Mouse (Mus musculus) layer of hippocampus, postnatal 25 days (tissue): ENCODE measurements around the gene Flt3. TPM values are rescaled to one million over a fixed set of nuclear protein-coding genes. Genes with fewer than 3 reads are reported as not detected.
A peak's percentile ranks its signal among the peaks of the same experiment; 100 is the strongest.

ENCODE experiments used
- DNase-seq, 2 experiments: peaks; one replicate each; pipeline ENCODE4 v3.0.0; 2022; ENCODE audit warnings: mixed read lengths in 2 of 2, low spot score in 1 of 2; ENCODE audit errors: extremely low spot score in 1 of 2
- total RNA-seq, 2 experiments: library from RNA; stranded (reverse); gene quantifications; 2 replicates each; pipeline ENCODE4 v1.2.3; 2021

Gene Flt3
- total RNA-seq, 2 experiments from 2014 or later, result 6.7 to 8.0 TPM

DNA sequence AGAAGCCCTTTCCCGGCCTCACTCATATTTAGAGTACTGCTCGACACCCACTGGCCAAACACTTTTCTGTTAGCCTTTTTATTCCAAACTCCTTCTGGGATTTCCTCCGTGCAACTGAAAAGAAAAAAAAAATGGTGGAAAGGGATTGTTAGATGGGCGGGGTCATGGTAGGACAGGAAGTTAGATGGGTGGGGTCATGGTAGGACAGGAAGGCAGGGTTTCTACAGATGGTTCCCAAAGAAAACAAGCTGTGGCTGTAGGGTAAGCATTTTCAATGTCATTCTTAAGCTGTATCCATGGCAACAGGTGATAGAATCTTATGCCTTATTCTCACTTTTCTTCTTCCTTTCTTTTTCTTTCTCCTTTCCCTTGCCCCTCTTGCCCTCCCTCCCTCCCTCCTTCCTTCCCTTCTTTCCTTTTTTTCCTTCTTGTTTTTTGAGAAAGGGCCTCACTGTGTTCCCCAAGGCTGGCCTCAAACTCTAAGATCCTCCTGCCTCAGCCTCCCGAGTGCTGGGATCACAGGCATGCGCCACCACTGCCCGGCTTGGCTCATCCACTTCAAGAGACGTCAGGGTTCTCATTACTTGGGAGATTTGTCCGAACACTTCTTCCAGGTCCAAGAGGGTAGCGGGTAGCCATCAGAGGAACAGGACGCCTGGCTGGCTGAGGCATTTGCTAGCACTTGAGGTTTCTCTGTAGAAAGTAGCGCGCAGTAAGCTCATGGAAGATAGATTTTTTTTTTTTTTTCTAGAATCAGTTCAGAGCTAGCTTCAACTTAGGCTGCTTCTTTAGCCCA lies 43.8 kb downstream of the Flt3 start:
- no peak for DNase-seq

DNA sequence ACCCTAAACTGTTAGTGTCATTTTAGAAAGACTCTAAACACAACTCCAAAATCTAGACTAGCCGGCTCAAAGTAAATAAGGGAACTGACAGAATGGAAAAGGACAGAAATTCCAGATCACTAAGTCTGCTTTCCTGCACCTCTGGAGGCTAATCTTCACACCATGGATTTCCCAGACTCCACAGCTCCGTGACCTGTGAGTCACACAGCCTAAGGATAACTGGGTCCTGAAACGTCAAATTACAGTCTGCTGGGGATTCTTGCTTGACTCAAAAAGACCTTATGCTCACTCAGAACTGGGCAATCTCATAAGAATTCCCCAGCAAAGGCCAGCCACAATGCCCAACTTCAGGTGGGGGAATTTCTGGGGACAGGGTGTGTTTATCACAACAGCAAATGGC lies 44.5 kb downstream of the Flt3 start:
- DNase-seq, result no peak

DNA sequence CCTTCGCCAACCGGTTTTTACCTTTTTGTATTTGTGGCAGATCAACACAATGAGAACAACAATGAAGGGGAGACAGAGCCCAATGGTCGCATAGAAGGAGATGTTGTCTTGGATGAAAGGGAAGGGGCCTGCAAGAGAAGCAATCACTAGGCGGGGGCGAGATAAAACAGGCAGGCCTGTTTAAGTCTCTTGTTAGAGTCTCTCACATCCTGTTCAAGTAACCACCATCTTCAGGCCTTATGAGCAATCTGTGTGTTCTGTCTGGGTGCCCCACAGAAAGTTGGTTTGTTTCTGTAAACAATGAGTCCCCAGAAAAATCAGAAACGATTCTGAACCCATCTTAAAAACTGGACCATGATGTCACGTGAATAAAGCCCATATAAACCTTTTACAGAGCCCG lies 45.3 kb downstream of the Flt3 start:
- DNase-seq, result no peak

DNA sequence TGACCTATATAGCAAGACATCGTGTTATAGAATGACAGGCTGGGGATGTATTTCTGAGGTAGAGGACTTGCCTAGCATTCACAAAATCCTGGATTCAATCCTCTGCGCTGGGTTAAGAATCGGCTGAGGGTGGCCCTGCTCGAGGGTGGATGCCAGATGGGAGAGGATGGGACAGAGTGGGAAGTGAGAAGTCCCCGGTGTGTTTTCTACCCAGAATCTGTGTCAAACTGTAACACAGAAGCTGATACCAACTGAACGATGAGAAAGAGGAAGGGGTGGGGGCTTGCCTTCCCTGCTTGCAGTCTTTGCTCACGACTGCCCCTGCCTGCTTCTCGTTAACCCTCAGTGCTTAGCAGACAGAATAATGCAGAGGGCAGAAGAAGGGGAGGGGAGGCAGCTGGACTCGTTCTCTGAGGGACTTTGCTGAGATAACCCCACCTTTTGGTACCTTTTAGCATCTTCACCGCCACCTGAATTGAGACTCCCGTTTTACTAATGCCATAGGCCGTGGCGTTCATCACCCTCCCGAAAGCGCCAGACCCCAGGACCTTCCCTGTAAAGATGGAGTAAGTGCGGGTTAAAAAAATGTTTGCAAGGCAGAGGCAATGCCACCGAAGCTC lies 46.0 kb downstream of the Flt3 start:
- peak; percentile 24 to 42 for DNase-seq

DNA sequence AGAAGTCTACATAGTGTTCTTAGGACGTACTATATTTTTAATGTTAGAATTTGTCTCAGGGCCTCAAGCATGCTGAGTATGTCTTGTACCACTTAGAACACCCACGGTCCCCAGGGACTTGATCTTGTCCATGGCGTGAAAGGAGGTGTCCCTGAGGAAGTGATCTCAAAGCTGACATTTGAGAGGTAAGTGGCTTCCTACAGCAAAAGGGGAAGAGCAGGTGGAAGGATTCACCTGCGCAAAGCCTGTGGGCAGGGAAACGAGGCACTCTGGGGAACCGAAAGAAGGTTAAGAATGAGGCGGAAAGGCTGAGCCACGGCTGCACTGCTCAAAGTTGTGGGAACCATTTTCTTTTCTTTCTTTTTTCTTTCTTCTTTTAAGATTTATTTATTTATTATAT lies 48.4 kb downstream of the Flt3 start:
- no peak for DNase-seq

DNA sequence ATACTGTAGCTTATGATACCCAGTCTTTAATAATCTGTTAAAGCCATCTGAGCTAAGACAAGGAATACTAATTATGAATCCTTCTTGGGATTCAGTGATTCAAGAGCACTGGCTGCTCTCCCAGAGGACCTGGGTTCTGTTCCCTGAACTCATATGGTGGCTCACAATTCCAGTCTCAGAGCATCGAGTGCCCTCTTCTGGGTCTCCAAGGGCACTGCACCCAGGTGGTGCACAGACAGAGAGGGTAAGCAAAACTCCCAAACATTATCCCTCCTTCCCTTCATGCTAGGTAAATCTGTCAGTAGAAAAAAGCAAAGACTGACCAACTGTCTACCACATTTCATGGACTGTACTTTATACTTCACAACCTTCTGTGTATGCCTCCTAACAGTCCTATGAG lies 54.3 kb downstream of the Flt3 start:
- DNase-seq, result no peak

DNA sequence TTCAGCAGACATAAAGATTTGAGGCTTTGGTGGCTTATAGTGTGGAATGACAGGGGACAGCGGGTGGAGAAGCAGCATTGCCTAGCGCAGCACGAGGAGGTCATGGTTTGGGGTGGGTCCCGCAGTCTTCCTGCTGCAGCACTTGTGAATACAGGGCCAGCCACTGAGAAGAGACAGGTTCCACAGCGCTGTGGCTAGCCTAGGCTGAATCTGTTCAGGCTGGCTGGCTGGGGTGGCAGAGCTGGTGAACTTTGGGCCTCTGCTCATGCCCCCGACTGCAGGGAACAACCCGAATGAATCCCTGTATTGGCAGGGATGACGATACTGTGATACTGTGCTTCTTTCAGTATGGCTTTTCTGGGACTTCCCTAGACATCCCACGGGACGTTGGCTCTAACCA lies 56.4 kb downstream of the Flt3 start:
- DNase-seq, result no peak

DNA sequence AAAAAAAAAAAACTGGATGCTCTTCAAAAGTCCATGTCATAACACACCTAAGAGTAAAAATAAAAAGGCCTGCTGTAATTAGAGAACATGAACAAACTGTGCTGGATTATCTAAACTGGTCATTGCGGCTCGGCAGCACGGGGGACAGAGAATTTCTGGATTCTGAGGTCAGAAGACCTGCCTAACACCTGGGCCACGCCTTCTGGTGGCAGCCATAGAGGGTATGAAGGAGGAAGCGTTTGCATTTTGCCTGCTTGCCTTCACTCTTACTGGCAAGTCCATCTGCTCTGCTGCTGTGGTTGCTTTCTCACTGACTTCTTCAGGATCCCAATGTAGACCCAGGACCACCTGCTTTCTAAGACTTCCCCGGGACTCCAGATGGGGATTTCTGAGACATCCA lies 57.4 kb downstream of the Flt3 start:
- DNase-seq, result no peak

DNA sequence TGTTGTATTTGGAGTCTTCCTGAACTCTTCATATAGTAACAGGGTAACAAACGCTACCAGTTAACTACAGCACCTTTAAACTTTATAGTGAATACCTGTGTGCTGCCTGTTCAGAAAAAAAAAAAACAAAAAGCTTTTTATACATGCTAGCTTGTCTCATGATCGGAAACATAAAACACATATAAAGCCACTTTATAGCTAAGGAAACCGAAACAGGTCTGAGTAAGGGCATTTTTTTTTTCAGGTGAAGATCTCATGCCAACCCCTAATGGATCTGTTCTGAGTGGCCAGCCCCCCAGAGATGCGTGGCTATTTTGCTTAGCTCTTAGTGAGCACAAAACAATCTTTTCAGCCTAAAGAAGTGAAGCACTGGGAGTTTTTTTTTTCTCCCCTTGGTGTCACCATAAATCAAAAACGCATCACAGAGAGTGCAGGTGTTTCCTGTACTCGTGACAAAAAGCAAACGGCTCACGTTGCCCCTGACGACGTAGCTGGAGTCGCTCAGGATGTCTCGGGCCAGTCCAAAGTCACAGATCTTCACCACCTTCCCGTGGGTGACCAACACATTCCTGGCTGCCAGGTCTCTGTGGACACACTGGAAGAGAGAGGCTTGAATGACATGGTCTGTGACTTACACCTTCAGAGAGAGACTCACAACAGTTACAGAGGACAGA lies 59.4 kb downstream of the Flt3 start:
- no peak for DNase-seq

DNA sequence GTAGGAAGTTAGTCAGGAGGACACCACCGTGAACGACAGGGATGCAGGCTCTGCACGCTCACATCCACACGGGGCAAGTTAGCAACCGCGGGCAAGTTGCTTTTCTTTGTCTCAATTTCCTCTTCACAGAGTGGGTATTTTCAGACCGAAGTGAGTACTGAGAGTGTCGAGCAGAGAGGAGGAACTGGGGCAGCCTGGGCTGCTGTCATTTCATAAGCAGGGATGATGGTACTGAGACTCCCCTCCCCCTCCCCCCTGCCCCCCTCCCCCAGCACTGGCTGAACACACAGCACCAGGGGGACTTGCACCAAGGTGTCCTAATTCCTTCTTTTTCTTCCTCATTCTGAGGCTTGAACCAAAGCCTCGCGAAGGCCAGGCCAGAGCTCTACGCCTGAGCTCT lies 60.7 kb downstream of the Flt3 start:
- DNase-seq, result no peak

DNA sequence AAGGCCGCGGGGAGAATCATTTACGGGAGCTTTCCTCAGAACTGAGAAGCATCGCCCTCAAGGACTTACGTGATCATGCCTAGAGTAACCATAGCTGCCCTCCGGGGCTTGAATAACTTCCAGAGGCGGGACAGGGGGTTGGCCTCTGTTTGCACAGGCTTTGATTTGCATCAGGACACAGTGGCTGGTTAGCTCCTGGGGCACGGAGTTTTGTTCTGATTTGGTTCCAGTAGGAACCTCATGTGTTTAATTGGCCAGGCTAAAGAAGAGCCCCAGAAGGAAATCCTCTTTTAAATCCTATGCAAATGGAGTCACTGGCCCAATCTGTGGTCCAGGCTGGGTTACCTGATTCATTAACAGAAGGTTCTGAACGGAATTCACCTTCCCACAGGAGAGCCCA lies 61.3 kb downstream of the Flt3 start:
- DNase-seq, result no peak

DNA sequence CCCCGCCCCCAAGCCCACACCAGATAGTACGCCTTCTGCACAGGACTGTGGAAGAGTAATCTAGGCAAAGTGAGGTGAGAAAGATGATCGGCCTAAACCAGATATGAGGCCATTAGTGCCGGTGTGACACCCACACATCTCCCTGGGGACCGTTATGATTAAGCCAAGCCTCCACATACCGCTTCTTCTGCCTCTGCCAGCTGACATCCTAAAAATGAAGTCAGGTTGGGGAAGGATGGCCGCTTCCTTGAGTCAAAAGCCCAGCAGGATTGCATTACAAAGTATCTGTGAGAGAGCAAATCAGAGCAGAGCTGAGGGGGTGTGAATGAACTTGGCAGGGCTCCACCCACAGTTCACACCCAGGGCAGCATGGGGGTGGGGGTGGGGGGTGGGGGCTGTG lies 67.6 kb downstream of the Flt3 start:
- no peak for DNase-seq

DNA sequence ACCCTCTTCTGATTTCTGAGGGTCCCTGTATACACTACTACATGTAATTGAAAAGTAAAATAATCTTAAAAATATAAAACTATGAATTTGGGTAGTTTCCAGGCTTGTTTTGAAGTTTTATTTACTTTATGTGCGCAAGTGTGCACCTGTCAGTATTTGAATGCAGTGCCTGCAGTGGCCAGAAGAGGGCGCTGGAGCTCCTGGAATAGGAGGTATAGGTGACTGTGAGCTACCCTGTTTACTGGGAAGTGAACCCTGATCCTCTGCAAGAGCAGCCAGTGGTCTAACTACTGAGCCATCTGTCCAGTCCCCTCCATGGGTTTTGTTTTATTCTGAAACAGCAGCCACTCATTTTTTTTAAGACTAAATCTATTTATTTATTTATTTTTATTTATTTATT lies 68.7 kb downstream of the Flt3 start:
- peak in 1 of 2 experiments; percentile 70 for DNase-seq

DNA sequence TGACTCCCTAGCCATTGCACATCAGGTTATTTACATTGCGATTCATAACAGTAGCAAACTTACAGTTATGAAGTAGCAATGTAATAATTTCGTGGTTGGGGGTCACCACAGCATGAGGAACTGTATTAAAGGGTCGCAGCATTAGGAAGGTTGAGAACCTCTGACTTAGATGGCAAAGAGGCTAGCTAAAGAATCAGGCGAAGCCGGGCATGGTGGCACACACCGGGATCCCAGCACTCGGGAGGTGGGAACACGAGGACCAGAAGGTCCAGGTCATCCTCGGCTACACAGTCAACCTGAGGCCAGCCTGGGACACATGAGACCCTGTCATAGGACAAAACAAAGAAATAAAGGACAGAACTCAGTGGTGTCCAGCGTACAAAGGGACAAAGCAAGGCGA lies 70.3 kb downstream of the Flt3 start:
- DNase-seq, result no peak

DNA sequence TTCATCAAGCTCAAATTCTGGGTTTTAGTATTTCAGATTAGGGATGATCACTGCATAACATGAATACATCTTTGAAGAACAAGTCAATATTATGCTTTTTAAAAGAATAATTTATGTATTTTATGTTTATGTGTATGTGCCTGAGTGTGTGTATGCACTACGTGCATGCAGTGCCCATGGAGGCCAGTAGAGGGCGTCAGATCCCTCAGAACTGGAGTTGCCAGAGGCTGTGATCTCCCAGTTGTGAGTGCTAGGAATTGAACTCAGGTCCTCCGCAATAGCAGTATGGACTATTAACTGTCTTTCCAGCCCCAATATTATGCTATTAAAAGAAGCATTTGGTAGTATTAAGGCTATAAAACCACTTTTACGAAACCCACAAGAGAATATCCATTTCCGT lies 72.7 kb downstream of the Flt3 start:
- no peak for DNase-seq

DNA sequence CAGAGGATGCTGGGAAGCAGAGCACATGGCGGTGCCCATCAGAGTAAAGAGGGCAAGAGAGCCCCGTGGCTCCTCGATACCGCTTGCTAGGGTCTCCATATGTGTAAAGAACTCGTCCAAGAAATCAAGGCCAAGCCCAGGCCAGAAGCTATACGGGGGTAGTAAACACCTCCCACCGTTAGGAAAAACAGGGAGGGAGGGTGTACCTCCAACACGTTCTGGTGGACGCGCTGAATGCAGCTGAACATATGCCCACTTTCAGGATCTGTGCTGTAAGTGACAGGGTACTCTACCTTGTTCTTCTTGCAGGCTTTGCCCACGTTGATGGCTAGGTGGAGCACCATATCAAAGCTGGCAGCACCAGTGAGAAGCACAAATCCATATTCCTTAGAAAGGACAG lies 74.4 kb downstream of the Flt3 start:
- DNase-seq, result no peak

DNA sequence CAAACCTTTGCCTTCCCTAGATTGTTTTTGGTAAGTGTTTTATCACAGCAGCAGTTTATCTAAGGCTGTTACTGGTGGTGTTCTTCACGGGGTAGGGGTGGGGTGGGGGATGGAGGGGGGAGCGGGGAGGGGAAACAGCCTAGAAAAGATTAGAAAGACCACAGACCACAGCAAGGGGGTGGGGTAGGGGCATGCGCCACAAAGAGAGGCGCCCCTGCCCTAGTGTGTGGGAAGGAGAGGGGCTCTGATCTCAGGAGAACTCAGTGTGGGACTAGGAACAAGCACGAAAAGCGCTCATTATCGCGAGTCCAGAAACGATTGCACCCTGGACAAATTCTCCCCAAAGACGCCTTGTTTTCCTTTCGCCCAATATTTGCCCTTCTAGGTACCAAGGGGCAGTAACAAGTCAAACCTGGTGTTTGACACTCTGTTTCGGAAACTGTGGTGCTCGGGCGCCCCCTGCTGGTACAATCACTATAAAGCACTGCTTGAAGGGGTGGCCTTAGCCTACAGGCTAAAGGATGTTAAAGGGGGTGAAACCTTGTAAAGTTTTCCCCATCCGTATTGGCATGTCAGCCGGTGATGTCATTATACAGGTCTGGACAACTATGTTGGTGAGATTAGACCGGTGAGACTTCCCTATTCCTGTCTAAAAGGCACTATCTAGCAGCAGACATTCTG lies 76.9 kb downstream of the Flt3 start:
- DNase-seq, result peak; percentile 69 to 90

DNA sequence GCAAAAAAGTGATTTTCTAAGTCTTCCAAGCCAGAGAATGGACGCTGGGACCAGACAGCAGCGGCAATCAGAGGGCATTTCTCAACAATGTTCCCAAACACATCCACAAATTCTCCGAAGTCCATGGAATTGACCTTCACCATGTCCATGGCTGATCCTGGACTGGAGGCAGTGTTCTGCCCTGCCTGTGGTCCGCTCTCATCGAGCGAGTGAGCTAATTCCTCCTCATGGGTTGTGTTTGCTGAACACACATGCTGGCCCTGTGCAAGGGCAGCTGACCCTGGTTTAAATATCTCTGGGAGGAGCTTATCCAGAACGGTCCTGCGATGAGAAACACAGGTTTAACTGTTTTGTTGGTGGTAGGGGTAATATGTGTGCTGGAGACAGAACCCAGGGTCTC lies 78.1 kb downstream of the Flt3 start, which contains the start of gene Urad:
TSS of gene Urad (minus strand) at position 258 of the 400 bp plus-strand sequence.
- DNase-seq, result no peak

DNA sequence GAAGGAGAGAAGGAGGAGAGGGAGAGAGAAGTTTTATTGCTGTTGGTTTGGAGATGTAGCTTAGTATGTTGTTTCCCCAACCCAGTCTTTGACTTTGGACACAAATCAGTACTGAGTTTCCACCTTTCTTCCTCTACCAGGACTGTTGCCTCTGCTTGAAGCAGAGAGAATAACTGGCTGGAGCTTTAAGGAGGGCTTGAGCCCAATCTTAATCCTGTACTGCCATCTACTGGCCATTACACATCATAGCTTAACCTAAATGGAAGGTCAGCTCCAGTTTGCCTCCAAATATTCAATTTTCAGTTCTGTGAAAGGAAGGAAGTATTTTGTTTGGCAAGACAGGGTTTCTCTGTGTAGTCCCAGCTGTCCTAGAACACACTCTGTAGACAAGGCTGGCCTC lies 80.6 kb downstream of the Flt3 start:
- no peak for DNase-seq

DNA sequence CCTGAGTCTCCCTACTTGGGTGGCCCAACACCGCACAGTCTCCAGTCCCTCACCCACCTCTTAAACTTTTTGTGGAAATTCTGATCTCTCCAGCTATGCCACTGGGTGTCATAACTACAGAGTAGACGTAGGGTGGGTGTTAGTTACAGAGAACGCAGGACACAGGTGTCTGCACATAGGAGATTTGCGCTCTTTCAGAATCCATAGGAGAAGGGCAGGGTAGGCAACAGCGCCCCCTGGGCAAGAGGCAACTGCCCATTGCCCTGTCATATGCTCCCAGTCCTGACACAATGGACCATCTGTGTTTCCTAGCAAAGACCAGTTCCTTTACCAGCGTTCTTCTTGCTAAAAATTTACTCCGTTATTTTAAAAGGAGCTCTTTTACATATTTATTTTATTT lies 82.3 kb downstream of the Flt3 start:
- DNase-seq, result no peak

DNA sequence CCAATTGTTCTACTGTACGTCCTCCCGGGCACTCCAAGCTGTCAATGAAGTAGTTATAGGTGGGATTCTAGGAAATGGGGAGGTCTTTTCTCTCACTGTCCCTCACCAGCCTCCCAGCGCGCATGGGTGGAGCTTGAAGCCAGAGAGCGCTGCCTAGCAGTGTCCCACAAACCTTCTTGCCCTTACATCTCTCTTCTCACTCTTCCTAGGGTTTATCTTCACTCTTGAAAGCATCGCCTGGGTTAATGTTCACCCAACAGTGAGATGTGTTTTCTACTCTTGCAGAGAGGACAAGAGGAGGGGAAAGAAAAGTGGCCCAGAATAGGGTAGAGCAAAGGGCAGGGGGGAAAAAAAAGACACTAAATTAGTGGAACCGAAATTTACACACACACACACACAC lies 83.0 kb downstream of the Flt3 start:
- DNase-seq, result no peak
